Mouse (Mus musculus) 3134 (cell line): Measurements from ENCODE around the gene Map3k9.

Experiments
- DNase-seq: peaks from one replicate; pipeline ENCODE4 v3.0.0-alpha.2; 2011; ENCODE audit warnings: low spot score; ENCODE audit not compliant: insufficient read length; ENCODE audit errors: extremely low read depth

Map3k9 gene

GRCm38 (mm10) chr12:81788672-81789084 is 7.7 kb upstream of the Map3k9 start:
- DNase-seq = peak; percentile 76

GRCm38 (mm10) chr12:81787262-81787661 is 6.3 kb upstream of the Map3k9 start:
- no peak for DNase-seq

GRCm38 (mm10) chr12:81783301-81783700 is 2.3 kb upstream of the Map3k9 start:
- no peak for DNase-seq

- DNase-seq = no peak
These were observed 1.6 kb upstream of the Map3k9 start for GRCm38 (mm10) chr12:81782606-81783005.

- DNase-seq = no peak
These were observed 493 bp downstream of the Map3k9 start for GRCm38 (mm10) chr12:81780271-81781093.

GRCm38 (mm10) chr12:81779831-81780230 is 1.1 kb downstream of the Map3k9 start:
- DNase-seq = no peak

- DNase-seq = no peak
These were observed 4.8 kb downstream of the Map3k9 start for GRCm38 (mm10) chr12:81776191-81776590.

GRCm38 (mm10) chr12:81775641-81776040 is 5.3 kb downstream of the Map3k9 start:
- no peak for DNase-seq

- DNase-seq = no peak
These were observed 6.8 kb downstream of the Map3k9 start for GRCm38 (mm10) chr12:81774186-81774585.

- no peak for DNase-seq
These were observed 11.5 kb downstream of the Map3k9 start for GRCm38 (mm10) chr12:81769458-81769857.

- no peak for DNase-seq
These were observed 15.6 kb downstream of the Map3k9 start for GRCm38 (mm10) chr12:81765386-81765785.

GRCm38 (mm10) chr12:81764370-81764769 is 16.6 kb downstream of the Map3k9 start:
- no peak for DNase-seq

GRCm38 (mm10) chr12:81754651-81755050 is 26.3 kb downstream of the Map3k9 start:
- no peak for DNase-seq

- DNase-seq = no peak
These were observed 29.9 kb downstream of the Map3k9 start for GRCm38 (mm10) chr12:81751116-81751515.

- DNase-seq = peak; percentile 80
These were observed 32.1 kb downstream of the Map3k9 start for GRCm38 (mm10) chr12:81748918-81749317.

- peak; percentile 69 for DNase-seq
These were observed 32.9 kb downstream of the Map3k9 start for GRCm38 (mm10) chr12:81748021-81748576.

GRCm38 (mm10) chr12:81746400-81747024 is 34.5 kb downstream of the Map3k9 start:
- no peak for DNase-seq

- no peak for DNase-seq
These were observed 45.5 kb downstream of the Map3k9 start for GRCm38 (mm10) chr12:81735246-81736070.

- DNase-seq = no peak
These were observed 54.6 kb downstream of the Map3k9 start for GRCm38 (mm10) chr12:81726246-81726822.

- no peak for DNase-seq
These were observed 56.2 kb downstream of the Map3k9 start for GRCm38 (mm10) chr12:81724776-81725175.

GRCm38 (mm10) chr12:81723375-81723774 is 57.6 kb downstream of the Map3k9 start:
- no peak for DNase-seq
